Mouse (Mus musculus) hindbrain, postnatal 0 days (tissue): ENCODE measurements around the gene Ep400. TPM values are rescaled to one million over a fixed set of nuclear protein-coding genes. Genes with fewer than 3 reads are reported as not detected.

Source experiments
- ATAC-seq: fragments of 200-750 bp; cut with Nextera tagmentation; 2 replicates; pipeline ENCODE4 v1.8.0; 2017; ENCODE audit warnings: mild to moderate bottlenecking, moderate TSS enrichment, moderate library complexity
- DNase-seq: peaks from one replicate; pipeline ENCODE4 v3.0.0-alpha.2; 2015; ENCODE audit warnings: low spot score
- H3K27ac ChIP-seq: fragments of 300-500 bp; sonication (generic); 2 replicates; pipeline ENCODE4 v1.5.1; 2014; ENCODE audit warnings: mild to moderate bottlenecking
- H3K27me3 ChIP-seq: fragments of 300-500 bp; sonication (generic); 2 replicates; pipeline ENCODE4 v1.6.1; 2014; ENCODE audit warnings: low read length, mixed read lengths; ENCODE audit not compliant: insufficient read depth
- H3K36me3 ChIP-seq: fragments of 300-500 bp; sonication (generic); 2 replicates; pipeline ENCODE4 v1.6.1; 2014; ENCODE audit warnings: low read length, mixed read lengths; ENCODE audit not compliant: insufficient read depth
- H3K4me1 ChIP-seq: fragments of 300-500 bp; sonication (generic); 2 replicates; pipeline ENCODE4 v1.6.1; 2014; ENCODE audit warnings: antibody characterized with exemption, low read length, mixed read lengths; ENCODE audit not compliant: insufficient read depth
- H3K4me2 ChIP-seq: fragments of 300-500 bp; sonication (generic); 2 replicates; pipeline ENCODE4 v1.6.1; 2014; ENCODE audit warnings: low read depth, mild to moderate bottlenecking, low read length, moderate library complexity, mixed read lengths
- H3K4me3 ChIP-seq: fragments of 300-500 bp; sonication (generic); 2 replicates; pipeline ENCODE4 v1.5.1; 2014; ENCODE audit warnings: low read length
- H3K9ac ChIP-seq: fragments of 300-500 bp; sonication (generic); replicated peaks from 2 replicates; pipeline ENCODE4 v1.6.1; 2014; ENCODE audit warnings: mild to moderate bottlenecking, low read length, moderate library complexity, mixed read lengths
- H3K9me3 ChIP-seq: fragments of 300-500 bp; sonication (generic); 2 replicates; pipeline ENCODE4 v1.6.1; 2016; ENCODE audit warnings: low read length, mixed read lengths
- CTCF ChIP-seq: IDR thresholded peaks from 2 replicates; pipeline ENCODE4 v1.5.1; 2016; ENCODE audit warnings: antibody characterized with exemption, control low read depth, low read depth
- WGBS: fragments of 180-500 bp; shearing (Covaris S2); extraction: QIAGEN DNeasy Blood & Tissue Kit; methylation state at CpG from one replicate; pipeline ENCODE4 v1.1.7; 2014; 5-methylcytosine and 5-hydroxymethylcytosine counted together
- polyA plus RNA-seq: library from polyadenylated mRNA; unstranded; fragments of >200 nt; fragmentation: Nextera tagmentation; extraction: Ambion mirVana; gene quantifications from 2 replicates; pipeline ENCODE4 v1.2.1, GENCODE M21; 2015
- total RNA-seq: library from RNA; depleted of rRNA; stranded (reverse); fragments of >200 nt; gene quantifications from 2 replicates; pipeline ENCODE4 v1.2.3, GENCODE M21; 2014

Ep400 gene
- total and polyA plus RNA-seq, 2 experiments from 2014 or later: 35.0 to 63.3 TPM

DNA sequence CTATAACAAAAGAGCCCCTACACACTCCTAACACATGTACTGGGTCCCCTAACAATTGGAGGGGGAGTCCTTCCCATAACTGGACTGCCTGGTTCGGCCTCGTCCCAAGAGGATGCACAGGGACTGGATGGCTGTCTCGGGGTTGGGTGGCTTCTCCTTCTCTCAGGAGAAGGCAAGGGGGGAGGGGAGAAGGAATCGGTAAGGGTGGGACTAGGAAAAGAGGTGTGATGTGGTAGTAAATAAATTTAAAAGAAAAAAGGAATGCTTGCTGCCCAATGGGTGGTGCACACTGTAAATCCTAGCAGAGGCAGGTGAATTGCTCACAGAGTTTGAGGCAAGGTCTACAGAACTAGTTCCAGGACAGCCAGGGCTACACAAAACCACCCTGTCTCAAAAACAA, 35.6 kb upstream of the Ep400 start:
- no peaks in the 10 kb centered on the region for H3K9me3 ChIP-seq
- H3K4me3 ChIP-seq: no peak overlapping the region
- H3K27ac ChIP-seq: no peak overlapping the region
- H3K9ac ChIP-seq: no peak overlapping the region
- DNase-seq (no peak), ATAC-seq (no peak)
- no peak overlapping the region for H3K4me2 ChIP-seq
- peaks cover 23% of the 10 kb centered on the region for H3K4me1 ChIP-seq
- TF ChIP-seq CTCF: no peak
- H3K36me3 ChIP-seq: no peaks in the 10 kb centered on the region
- no peaks in the 10 kb centered on the region for H3K27me3 ChIP-seq
- 93% methylated on average over 4 of the region's 4 CpGs for WGBS

GRCm38 (mm10) chr5:110804012-110804743, 33.7 kb upstream of the Ep400 start:
- Histone ChIP-seq H3K4me2 (no peak overlapping the region), H3K27ac (no peak overlapping the region), H3K9ac (no peak overlapping the region), H3K9me3 (no peaks in the 10 kb centered on the region), H3K36me3 (peaks cover 11% of the 10 kb centered on the region; the same call in 1 of the 2 replicates), H3K27me3 (no peaks in the 10 kb centered on the region), H3K4me1 (peaks cover 23% of the 10 kb centered on the region), H3K4me3 (no peak overlapping the region)
- TF ChIP-seq CTCF: no peak
- WGBS: 77% methylated on average over 7 of the region's 7 CpGs
- no peak for ATAC-seq
- no peak for DNase-seq

GRCm38 (mm10) chr5:110802809-110803208, 32.3 kb upstream of the Ep400 start:
- ATAC-seq (no peak), DNase-seq (no peak)
- no peak overlapping the region for H3K27ac ChIP-seq
- no peak overlapping the region for H3K9ac ChIP-seq
- no peak overlapping the region for H3K4me2 ChIP-seq
- peaks cover 12% of the 10 kb centered on the region; the same call in 1 of the 2 replicates for H3K4me1 ChIP-seq
- no peak overlapping the region for H3K4me3 ChIP-seq
- peaks cover 20% of the 10 kb centered on the region for H3K36me3 ChIP-seq
- no peak for TF ChIP-seq CTCF
- no peaks in the 10 kb centered on the region for H3K27me3 ChIP-seq
- no peaks in the 10 kb centered on the region for H3K9me3 ChIP-seq

GRCm38 (mm10) chr5:110802186-110802585, 31.7 kb upstream of the Ep400 start:
- ATAC-seq: no peak
- Histone ChIP-seq H3K27me3 (no peaks in the 10 kb centered on the region), H3K4me1 (peaks cover 6% of the 10 kb centered on the region; the same call in 1 of the 2 replicates), H3K9ac (no peak overlapping the region), H3K36me3 (peaks cover 23% of the 10 kb centered on the region), H3K4me2 (no peak overlapping the region), H3K27ac (no peak overlapping the region), H3K4me3 (no peak overlapping the region), H3K9me3 (no peaks in the 10 kb centered on the region)
- peak; percentile 29 for DNase-seq
- WGBS: 70% methylated on average over 4 of the region's 4 CpGs
- no peak for TF ChIP-seq CTCF

DNA sequence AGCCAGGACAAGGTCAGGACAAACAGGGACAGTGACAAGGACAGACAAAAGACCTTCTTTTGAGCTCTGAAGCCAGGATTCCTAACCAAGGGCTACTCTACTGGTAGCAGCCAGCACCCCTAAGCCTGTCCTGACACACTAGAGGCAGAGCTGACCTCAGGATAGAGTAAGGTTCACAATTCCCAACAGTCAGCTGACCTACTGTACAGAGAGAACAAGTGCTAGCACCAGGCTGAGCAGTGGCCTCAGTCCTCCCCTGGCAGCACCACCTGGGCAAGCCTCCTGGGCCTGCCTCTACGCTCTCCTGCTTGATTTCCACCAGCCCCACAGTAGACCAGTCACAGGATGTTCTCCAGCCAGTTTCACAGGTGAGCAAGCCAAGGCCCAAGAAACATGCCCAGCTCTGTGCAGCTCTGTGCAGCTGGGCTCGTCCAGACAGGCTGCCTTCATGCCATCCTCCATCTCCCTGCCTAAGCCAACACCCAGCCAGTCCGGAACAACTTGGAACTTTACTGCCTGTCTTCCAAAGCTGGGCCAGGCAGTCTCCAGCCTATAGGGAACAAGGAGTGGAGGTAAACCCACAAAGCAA, 30.6 kb upstream of the Ep400 start:
- Histone ChIP-seq H3K27me3 (no peaks in the 10 kb centered on the region), H3K27ac (no peak overlapping the region), H3K9ac (no peak overlapping the region), H3K36me3 (peaks cover 32% of the 10 kb centered on the region), H3K4me3 (no peak overlapping the region), H3K9me3 (no peaks in the 10 kb centered on the region), H3K4me2 (no peak overlapping the region), H3K4me1 (no peaks in the 10 kb centered on the region)
- ATAC-seq (no peak), DNase-seq (no peak)
- WGBS: 83% methylated on average over 3 of the region's 3 CpGs
- no peak for TF ChIP-seq CTCF

GRCm38 (mm10) chr5:110797696-110798095, 27.2 kb upstream of the Ep400 start:
- Histone ChIP-seq H3K4me2 (no peak overlapping the region), H3K4me3 (no peak overlapping the region), H3K36me3 (peaks cover 59% of the 10 kb centered on the region), H3K9ac (no peak overlapping the region), H3K9me3 (no peaks in the 10 kb centered on the region), H3K4me1 (no peaks in the 10 kb centered on the region), H3K27ac (no peak overlapping the region), H3K27me3 (no peaks in the 10 kb centered on the region)
- DNase-seq (no peak), ATAC-seq (no peak)
- no peak for TF ChIP-seq CTCF
- 53% methylated on average over 4 of the region's 4 CpGs for WGBS

- Histone ChIP-seq H3K9ac (no peak overlapping the region), H3K27ac (no peak overlapping the region), H3K36me3 (peaks cover 80% of the 10 kb centered on the region), H3K9me3 (no peaks in the 10 kb centered on the region), H3K27me3 (no peaks in the 10 kb centered on the region), H3K4me2 (no peak overlapping the region), H3K4me1 (no peaks in the 10 kb centered on the region), H3K4me3 (no peak overlapping the region)
- ATAC-seq (no peak), DNase-seq (no peak)
- no peak for TF ChIP-seq CTCF
- WGBS: 84% methylated on average over 7 of the region's 7 CpGs
Measured at GRCm38 (mm10) chr5:110794363-110794762, 23.8 kb upstream of the Ep400 start.
